Mouse (Mus musculus) lung, adult 10 weeks (tissue): ENCODE measurements around the gene Gzmf. TPM values are rescaled to one million over a fixed set of nuclear protein-coding genes. Genes with fewer than 3 reads are reported as not detected.

Source experiments
- polyA plus RNA-seq: library from polyadenylated mRNA; stranded (reverse); fragments of 350-450 nt; fragmentation: Illumina TruSeq; extraction: RNeasy Lipid Tissue Mini Kit (QIAGEN cat#74804); gene quantifications from one replicate; pipeline ENCODE4 v1.2.3, GENCODE M21; 2014; ENCODE audit warnings: low read depth, low replicate concordance; ENCODE audit not compliant: insufficient read depth

Gene Gzmf
- polyA plus RNA-seq = not detected

GRCm38 (mm10) chr14:56211317-56211716 lies at the start of gene Gzmf:
Gzmf (minus strand) TSS chr14:56211417.

DNA sequence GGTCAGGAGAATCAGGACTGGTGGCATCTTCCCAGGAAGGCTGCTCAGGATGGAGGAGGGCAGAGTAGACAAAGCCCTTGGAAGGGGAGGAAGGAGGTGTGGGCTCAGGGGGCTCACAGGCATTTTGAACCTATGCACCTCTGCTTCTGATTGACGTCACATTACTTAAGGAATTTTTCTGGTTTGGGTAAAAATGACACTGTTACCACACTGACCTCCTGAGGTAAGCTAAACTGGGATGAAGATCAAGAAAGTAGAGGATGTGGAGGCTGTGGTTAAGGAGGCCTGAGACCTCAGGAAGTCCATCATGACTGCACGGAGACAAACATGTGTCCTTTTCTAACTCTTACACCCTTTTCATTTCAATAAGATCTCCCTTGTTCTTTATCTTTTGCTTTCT lies 23.3 kb upstream of the Gzmf start, which contains the start of gene Gzmc:
Gzmc (minus strand) TSS at position 101 of the 400 bp plus-strand sequence.

GRCm38 (mm10) chr14:56174499-56174898 lies 36.7 kb downstream of the Gzmf start, which contains the start of gene Gzmn:
Gzmn (minus strand) TSS chr14:56174599.

DNA sequence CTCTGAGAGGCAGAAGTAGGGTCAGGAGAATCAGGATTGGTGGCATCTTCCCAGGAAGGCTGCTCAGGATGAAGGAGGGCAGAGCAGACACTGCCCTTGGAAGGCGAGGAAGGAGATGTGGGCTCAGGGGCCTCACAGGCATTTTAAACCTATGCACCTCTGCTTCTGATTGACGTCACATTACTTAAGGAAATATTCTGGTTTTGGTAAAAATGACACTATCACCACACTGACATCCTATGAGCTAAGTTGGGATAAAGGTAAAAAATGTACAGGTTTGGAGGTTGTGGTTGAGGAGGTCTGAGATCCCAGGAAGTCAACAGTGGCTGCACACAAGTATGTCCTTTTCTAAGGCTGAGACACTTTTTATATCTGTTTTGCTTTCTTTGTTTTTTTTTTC lies 51.7 kb downstream of the Gzmf start, which contains the start of gene Gzmg:
Gzmg (minus strand) TSS at position 101 of the 400 bp plus-strand sequence.

Other genes starting within 250 kb of the Gzmf start
- not detected for gene Mcpt1, start 193.4 kb downstream of the Gzmf start, polyA plus RNA-seq
- gene Mcpt9, start 180.9 kb downstream of the Gzmf start, polyA plus RNA-seq = not detected
- gene Mcpt2, start 169.4 kb downstream of the Gzmf start, polyA plus RNA-seq = not detected
- 4.0 TPM for gene Mcpt4, start 149.1 kb downstream of the Gzmf start, polyA plus RNA-seq
- 0.31 TPM for gene Mcpt8, start 126.1 kb downstream of the Gzmf start, polyA plus RNA-seq
- not detected for gene Ctsg, start 108.8 kb downstream of the Gzmf start, polyA plus RNA-seq
- not detected for gene Gzme, start 90.8 kb downstream of the Gzmf start, polyA plus RNA-seq
- not detected for gene Gzmd, start 78.8 kb downstream of the Gzmf start, polyA plus RNA-seq
- gene Gzmg, start 51.8 kb downstream of the Gzmf start, polyA plus RNA-seq = not detected
- gene Gzmn, start 36.8 kb downstream of the Gzmf start, polyA plus RNA-seq = not detected
- not detected for gene Gzmc, start 23.2 kb upstream of the Gzmf start, polyA plus RNA-seq
- gene Gzmb, start 50.8 kb upstream of the Gzmf start, polyA plus RNA-seq = 4.9 TPM
- not detected for gene Atp12a, start 153.7 kb upstream of the Gzmf start, polyA plus RNA-seq
- 0.20 TPM for gene Rnf17, start 191.2 kb upstream of the Gzmf start, polyA plus RNA-seq